Mouse (Mus musculus): ENCODE data around the gene Pgpep1. TPM values are rescaled to one million over a fixed set of nuclear protein-coding genes. Genes with fewer than 3 reads are reported as not detected.

The Pgpep1 gene
- total RNA-seq, 2 experiments from 2014 or later = 62.1 to 76.0 TPM

DNA sequence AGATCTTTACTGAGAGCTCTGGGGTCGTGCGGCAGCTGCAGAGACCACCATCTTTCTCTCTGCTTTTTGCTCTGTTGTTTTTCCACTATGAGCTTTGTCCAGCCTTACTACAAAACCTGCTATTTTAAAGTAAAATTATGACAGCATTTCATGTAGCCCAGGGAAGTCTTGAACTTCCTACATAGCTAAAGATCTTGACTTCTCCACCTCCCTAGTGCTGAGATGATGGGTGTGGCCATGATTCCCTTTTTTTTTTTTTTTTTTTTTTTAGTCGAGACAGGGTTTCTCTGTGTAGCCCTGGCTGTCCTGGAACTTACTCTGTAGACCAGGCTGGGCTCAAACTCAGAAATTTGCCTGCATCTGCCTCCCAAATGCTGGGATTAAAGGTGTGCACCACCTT, 4.4 kb upstream of the Pgpep1 start:
- no peak for DNase-seq (ENCODE audit: low spot score in 2 of 2)

DNA sequence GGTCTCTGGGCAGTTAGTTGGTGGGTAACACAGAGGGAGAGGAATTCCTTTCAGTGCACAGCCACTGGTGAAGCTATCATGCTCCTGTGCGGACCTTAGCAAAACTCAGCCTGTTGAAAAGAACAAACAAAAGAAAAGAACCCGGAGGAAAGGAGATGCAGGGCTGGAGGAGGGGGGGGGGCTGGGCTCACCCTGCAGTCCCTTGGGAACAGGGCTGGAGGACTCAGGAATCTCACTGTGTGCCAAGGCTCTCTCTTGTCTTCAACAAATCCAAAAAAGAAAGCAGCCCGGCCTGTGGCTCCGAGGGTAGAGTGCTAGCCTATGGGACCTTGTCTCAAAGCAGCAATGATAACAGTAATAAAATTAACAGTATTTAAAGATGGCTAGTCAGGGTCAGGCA, 3.5 kb upstream of the Pgpep1 start:
- DNase-seq (ENCODE audit: low spot score in 2 of 2) = no peak

- DNase-seq (ENCODE audit: low spot score in 2 of 2) = peak; percentile 81 to 90
Measured at GRCm38 (mm10) chr8:70659604-70660272, 450 bp downstream of the Pgpep1 start.

GRCm38 (mm10) chr8:70658897-70659603, 1.1 kb downstream of the Pgpep1 start:
- no peak for DNase-seq (ENCODE audit: low spot score in 2 of 2)

- no peak for DNase-seq (ENCODE audit: low spot score in 2 of 2)
Measured at GRCm38 (mm10) chr8:70657739-70658138, 2.4 kb downstream of the Pgpep1 start.

DNA sequence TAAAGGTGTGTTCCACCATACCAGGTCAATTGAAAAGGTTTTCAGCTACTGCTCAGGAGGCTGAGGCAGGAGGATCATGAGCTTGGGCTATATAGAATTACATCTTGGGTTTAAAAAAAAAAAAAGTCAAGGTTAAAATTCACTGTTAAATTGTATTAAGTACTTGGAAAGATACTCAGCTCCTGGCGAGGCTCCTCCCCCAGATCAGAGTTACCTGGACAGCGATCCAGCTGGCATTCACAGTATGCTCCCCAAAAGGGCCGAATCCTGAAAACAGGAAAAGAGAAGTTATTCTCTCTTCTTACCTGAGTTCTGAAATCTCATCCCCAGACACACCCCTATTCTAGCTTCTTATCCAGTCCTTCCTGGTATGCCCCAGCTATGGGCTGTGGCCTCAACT, 3.0 kb downstream of the Pgpep1 start:
- no peak for DNase-seq (ENCODE audit: low spot score in 2 of 2)

GRCm38 (mm10) chr8:70656193-70656790, 3.9 kb downstream of the Pgpep1 start:
- DNase-seq (ENCODE audit: low spot score in 2 of 2) = no peak

- DNase-seq (ENCODE audit: low spot score in 2 of 2) = no peak
Measured at GRCm38 (mm10) chr8:70655469-70655868, 4.7 kb downstream of the Pgpep1 start.

GRCm38 (mm10) chr8:70654121-70654520, 6.1 kb downstream of the Pgpep1 start:
- no peak for DNase-seq (ENCODE audit: low spot score in 2 of 2)

DNA sequence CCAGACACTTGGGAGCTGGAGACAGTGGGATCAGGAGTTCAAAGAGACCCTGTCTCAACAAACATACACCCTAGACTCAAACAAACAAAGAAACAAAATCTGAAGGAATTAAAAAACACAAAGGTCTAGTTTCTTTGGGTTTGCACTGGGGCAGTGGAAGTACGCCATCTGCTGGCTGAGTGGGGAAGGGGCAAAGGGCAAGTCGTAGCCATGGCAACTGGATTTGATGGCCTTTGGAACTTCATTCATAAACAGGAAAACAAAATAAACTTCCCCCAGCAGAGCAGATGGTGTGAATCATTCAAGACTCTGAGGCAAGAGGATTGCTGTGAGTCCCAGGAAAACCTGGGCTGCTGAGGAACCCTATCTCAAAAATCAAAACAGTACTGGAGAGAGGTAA, 7.0 kb downstream of the Pgpep1 start:
- no peak for DNase-seq (ENCODE audit: low spot score in 2 of 2)

- DNase-seq (ENCODE audit: low spot score in 2 of 2) = no peak
Measured at GRCm38 (mm10) chr8:70650351-70650750, 9.8 kb downstream of the Pgpep1 start.

GRCm38 (mm10) chr8:70649324-70649723, 10.9 kb downstream of the Pgpep1 start:
- DNase-seq (ENCODE audit: low spot score in 2 of 2) = peak in 1 of 2 experiments; percentile 68

GRCm38 (mm10) chr8:70648921-70649320, 11.3 kb downstream of the Pgpep1 start:
- DNase-seq (ENCODE audit: low spot score in 2 of 2) = no peak

- no peak for DNase-seq (ENCODE audit: low spot score in 2 of 2)
Measured at GRCm38 (mm10) chr8:70648164-70648442, 12.1 kb downstream of the Pgpep1 start.

GRCm38 (mm10) chr8:70647343-70648163, 12.6 kb downstream of the Pgpep1 start:
- no peak for DNase-seq (ENCODE audit: low spot score in 2 of 2)

DNA sequence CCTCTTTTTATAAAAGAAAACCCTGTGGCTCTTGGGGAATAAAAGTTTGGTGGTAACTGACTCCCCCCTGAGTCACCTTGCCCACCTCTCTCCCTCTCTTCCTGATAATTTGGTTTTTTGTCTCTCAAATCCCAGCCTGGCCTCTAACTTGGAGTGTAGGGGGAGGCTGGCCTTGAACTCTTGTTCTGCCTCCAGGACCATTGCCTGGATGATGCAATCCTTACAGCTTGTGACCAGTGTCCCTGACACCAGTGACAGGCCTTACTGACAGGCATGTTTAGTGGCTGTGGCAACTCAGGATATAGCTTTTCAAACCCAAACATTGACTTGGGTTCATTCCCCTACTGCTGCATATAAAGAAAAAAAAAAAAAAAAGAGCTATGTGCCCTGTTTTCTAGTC, 13.4 kb downstream of the Pgpep1 start:
- no peak for DNase-seq (ENCODE audit: low spot score in 2 of 2)

DNA sequence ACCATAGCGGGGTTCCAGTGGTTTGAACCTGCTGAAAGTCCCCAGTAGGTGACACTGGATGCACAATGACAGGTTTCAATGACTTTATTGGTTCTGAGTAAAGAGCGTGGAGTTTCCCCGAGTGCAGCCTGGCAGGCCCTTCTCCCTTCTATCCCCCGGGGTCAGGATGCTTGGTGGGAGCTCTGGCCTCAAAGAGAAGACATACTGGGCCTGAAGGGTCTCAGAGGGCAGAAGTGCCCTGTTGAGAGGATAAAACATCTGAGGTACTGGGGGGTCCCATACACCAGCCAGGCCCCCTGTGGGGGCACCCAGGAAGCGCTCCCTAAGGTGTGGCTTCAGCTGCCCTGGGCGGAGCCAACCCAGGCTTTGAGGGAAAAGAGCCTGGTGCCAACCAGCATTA, 13.8 kb downstream of the Pgpep1 start:
- no peak for DNase-seq (ENCODE audit: low spot score in 2 of 2)

DNA sequence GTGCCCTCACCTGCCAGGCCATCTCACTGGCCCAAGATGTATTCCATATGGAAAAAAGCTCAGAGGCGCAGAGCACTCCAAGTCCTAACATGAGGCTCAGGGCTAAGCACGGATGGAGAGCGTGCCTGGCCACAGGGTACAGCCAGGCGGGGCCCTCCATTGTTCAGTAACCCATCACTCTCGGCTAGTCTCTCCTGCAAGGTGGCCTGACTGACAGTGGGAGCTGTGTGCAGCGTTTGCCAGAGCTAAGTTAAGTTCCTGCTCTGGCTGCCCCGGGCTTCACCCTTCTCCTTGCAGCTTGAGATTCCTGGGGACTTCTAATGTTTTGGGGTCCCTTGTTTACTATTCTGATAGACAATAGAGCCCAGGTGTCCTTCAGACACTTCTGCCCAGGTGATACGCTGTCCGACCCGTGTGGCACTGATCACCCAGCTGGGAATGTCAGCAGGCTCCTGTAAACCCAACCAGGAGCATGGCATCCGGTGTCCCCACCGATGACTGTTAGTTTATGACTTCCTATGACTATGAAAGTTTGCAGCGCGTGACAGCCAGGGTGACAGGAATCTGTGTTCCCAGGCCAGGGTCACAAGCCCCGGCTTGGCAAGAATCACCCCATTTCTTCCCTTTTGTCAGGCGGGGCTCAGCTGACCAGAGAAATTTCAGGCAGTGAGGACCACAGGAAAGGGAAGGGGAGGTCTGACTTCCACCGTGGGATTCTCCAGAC, 14.5 kb downstream of the Pgpep1 start:
- DNase-seq (ENCODE audit: low spot score in 2 of 2) = no peak

DNA sequence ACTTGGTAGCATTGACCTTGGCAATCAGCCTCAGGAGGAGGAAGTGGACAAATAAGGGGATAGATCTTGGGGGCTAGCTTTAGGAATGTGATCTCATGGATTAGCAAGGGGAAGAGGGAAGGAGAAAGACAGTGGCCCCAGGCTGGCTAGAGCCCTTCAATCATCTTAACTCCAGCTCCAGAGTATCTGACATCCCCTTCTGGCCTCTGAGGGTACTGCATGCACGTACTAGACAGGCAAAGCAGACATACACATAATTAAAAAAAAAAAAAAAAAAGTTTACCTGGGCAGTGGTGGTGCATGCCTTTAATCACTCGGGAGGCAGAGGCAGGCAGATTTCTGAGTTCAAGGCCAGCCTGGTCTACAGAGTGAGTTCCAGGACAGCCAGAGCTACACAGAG, 16.1 kb downstream of the Pgpep1 start:
- DNase-seq (ENCODE audit: low spot score in 2 of 2) = no peak

- no peak for DNase-seq (ENCODE audit: low spot score in 2 of 2)
Measured at GRCm38 (mm10) chr8:70643019-70643418, 17.2 kb downstream of the Pgpep1 start.

DNA sequence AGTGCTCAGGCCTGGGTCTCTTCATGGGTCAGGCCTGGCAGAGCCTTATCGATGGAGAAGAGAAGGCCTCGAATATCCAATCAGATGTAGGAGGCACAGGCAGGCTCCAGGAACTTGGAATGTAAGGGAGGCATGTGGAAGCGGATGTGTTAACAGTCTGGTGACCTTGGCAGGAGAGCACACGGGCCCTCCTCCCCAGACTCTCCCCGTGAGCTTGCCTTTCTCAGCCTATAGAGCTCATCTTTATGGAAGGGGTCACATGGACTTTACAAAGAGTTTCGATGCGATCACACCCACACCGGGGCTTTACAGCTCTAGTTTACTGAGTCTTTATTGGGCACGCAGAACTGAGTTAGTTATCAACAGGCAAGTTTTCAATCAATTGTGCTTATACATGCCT, 21.4 kb downstream of the Pgpep1 start:
- DNase-seq (ENCODE audit: low spot score in 2 of 2) = no peak
